Mouse (Mus musculus) stomach, embryonic 16.5 days (tissue): ENCODE data around the gene Trio. TPM values are rescaled to one million over a fixed set of nuclear protein-coding genes. Genes with fewer than 3 reads are reported as not detected.

ENCODE experiments used
- ATAC-seq: fragments of 200-750 bp; cut with Nextera tagmentation; 2 replicates; pipeline ENCODE4 v1.8.0; 2017; ENCODE audit warnings: moderate number of reproducible peaks, moderate TSS enrichment; ENCODE audit not compliant: insufficient read depth, low FRiP score
- H3K27ac ChIP-seq: fragments of 300-500 bp; sonication (generic); 2 replicates; pipeline ENCODE4 v1.5.1; 2014; ENCODE audit warnings: low read length
- H3K27me3 ChIP-seq: fragments of 300-500 bp; sonication (generic); 2 replicates; pipeline ENCODE4 v1.6.1; 2014; ENCODE audit warnings: low read length, control low read depth, mixed read lengths; ENCODE audit not compliant: control insufficient read depth, insufficient read depth
- H3K36me3 ChIP-seq: fragments of 300-500 bp; sonication (generic); 2 replicates; pipeline ENCODE4 v1.6.1; 2014; ENCODE audit warnings: low read length; ENCODE audit not compliant: control insufficient read depth, insufficient read depth
- H3K4me1 ChIP-seq: fragments of 300-500 bp; sonication (generic); 2 replicates; pipeline ENCODE4 v1.6.1; 2014; ENCODE audit warnings: low read length, control low read depth, mixed read lengths; ENCODE audit not compliant: control insufficient read depth, insufficient read depth
- H3K4me2 ChIP-seq: fragments of 300-500 bp; sonication (generic); 2 replicates; pipeline ENCODE4 v1.6.1; 2014; ENCODE audit warnings: low read depth, low read length, mixed read lengths
- H3K4me3 ChIP-seq: fragments of 300-500 bp; sonication (generic); replicated peaks from 2 replicates; pipeline ENCODE4 v1.5.1; 2014; ENCODE audit warnings: mild to moderate bottlenecking, low read length
- H3K9ac ChIP-seq: fragments of 300-500 bp; sonication (generic); 2 replicates; pipeline ENCODE4 v1.6.1; 2014; ENCODE audit warnings: low read length
- H3K9me3 ChIP-seq: fragments of 300-500 bp; sonication (generic); replicated peaks from 2 replicates; pipeline ENCODE4 v1.6.1; 2016; ENCODE audit warnings: low read length, control low read depth; ENCODE audit not compliant: control insufficient read depth
- WGBS: fragments of 180-500 bp; shearing (Covaris S2); extraction: QIAGEN DNeasy Blood & Tissue Kit; methylation state at CpG from one replicate; pipeline ENCODE4 v1.1.7; 2014; 5-methylcytosine and 5-hydroxymethylcytosine counted together
- polyA plus RNA-seq: library from polyadenylated mRNA; unstranded; fragments of >200 nt; fragmentation: Nextera tagmentation; extraction: Ambion mirVana; gene quantifications from 2 replicates; pipeline ENCODE4 v1.2.1, GENCODE M21; 2015

The Trio gene
- polyA plus RNA-seq, 1 experiment from 2014 or later = 22.9 TPM

DNA sequence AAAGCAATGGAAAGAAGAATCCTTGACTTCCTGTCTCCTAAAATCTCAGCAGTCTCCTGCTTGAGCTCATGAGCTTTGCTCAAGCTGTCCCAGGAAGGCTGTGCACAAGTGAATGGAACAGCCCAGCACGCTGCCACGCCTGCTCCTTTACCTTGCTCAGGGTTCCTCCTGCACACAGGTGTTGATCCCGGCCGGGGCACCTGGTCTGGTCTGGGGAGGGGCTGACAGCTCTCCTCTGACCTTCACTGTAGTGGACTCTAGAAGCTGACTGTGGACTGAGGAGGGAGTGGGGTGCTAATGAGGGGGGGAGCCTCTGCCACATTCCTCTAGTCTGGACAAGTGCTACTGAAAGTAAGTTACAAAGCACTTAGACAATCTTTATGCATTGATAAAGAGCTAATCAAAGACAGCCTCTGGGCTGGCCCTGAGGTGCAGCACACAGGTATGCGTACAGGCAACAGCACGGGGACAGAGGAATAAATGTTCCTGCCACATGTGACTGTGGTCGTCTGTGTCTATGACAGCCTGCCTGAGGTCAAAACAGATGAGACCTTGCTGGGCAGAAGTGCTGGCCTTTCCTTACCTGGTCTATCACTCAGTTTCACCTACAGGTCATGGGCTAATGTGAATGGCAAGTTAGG lies 167.3 kb downstream of the Trio start:
- WGBS = 59% methylated on average over 7 of the region's 7 CpGs
- Histone ChIP-seq H3K4me1 (no peaks in the 10 kb centered on the region), H3K4me2 (no peak overlapping the region), H3K4me3 (no peak overlapping the region), H3K36me3 (peaks cover 6% of the 10 kb centered on the region; the same call in 1 of the 2 replicates), H3K27me3 (no peaks in the 10 kb centered on the region), H3K9ac (no peak overlapping the region), H3K27ac (no peak overlapping the region), H3K9me3 (no peaks in the 10 kb centered on the region)
- peak; percentile 42; the same call in 1 of the 2 replicates for ATAC-seq

DNA sequence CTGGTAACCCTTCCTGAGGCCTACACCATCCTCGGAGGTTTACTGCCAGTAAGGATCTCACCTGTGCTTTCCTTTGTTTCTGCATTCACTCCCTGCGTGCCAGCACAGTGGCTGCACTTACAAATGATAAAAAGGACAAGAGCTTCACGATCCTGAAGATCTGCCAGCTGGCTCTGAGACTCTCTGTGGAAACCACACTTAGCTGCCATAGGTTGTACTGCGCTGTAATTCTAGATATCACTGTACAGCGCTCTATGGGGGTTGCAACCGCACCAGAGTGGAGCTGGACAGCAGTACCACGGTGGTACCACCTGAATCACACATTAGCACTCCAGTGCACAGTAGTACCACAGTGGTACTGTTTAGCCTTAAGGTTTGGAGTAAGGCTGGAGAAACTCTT lies 168.4 kb downstream of the Trio start:
- WGBS = 76% methylated on average over 7 of the region's 7 CpGs
- no peak for ATAC-seq
- H3K27me3 ChIP-seq = no peaks in the 10 kb centered on the region

DNA sequence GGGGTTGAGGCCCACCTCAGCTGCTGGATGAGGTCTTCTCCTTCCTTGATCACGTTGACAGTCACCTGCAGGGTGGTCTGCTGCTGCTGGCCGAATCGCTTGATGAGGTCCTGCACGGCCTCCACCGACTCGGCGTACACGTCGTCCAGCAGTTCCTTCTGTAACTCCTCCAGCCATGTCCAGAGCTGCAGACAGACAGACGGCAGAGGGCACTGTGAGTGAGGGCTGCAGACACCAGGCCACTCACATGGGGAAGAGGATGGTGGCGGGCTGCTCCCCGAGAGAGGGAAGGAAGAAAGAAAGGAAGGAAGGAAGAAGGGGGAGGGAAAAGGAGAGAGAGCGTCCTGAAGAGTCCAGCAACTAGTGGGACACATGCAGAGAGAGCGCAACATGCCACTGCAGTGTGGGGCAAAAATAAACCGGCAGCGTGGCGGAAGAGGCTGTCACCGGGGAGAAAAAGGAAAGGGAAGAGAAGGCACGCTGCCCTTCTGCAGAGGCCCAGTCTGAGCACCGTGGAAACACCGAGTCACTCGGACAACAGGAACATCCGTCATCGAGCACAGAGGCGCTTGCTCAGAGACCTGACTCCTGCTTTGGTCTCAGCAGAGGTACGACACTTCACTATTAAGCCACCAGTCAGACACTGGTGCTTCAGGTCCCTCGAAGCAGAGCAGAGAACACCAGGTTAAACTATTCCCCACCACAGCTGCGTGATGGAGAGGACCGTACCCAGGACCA lies 169.4 kb downstream of the Trio start:
- peak overlapping the region; percentile 23; the same call in 1 of the 2 replicates for H3K4me2 ChIP-seq
- H3K27me3 ChIP-seq = no peaks in the 10 kb centered on the region
- no peaks in the 10 kb centered on the region for H3K9me3 ChIP-seq
- no peaks in the 10 kb centered on the region for H3K4me1 ChIP-seq
- 53% methylated on average over 29 of the region's 29 CpGs for WGBS
- no peak for ATAC-seq
- no peak overlapping the region for H3K4me3 ChIP-seq
- no peak overlapping the region for H3K27ac ChIP-seq
- peaks cover 5% of the 10 kb centered on the region; the same call in 1 of the 2 replicates for H3K36me3 ChIP-seq
- H3K9ac ChIP-seq = 0 out of 2 replicates have a peak overlapping the region, but pooled peaks have one; percentile 18

More for the DNA sequence above, 168.4 kb downstream of the Trio start:
- H3K4me3 ChIP-seq = no peak overlapping the region
- no peak overlapping the region for H3K4me2 ChIP-seq
- no peak overlapping the region for H3K27ac ChIP-seq
- H3K36me3 ChIP-seq = peaks cover 6% of the 10 kb centered on the region; the same call in 1 of the 2 replicates
- H3K9me3 ChIP-seq = no peaks in the 10 kb centered on the region
- no peaks in the 10 kb centered on the region for H3K4me1 ChIP-seq
- no peak overlapping the region for H3K9ac ChIP-seq

DNA sequence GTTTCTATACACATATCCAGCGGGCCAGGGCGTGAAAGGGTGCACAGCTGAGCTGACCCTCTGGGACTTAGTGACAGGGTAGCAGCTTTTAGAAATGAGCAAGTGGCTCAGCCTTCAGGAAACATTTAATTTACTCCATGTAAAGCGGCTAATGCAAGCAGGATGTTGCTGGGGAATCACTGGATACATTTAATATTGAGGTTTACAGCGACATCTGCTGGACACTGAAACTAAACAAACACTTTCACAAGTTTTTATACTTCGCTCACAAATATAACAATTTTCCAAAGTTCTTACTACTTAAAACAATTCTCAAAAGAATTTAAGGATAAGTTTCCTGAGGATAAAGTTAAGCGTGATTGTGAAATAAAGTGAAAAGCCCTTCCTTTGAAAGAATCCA lies 174.3 kb downstream of the Trio start:
- Histone ChIP-seq H3K27ac (no peak overlapping the region), H3K4me1 (no peaks in the 10 kb centered on the region), H3K27me3 (no peaks in the 10 kb centered on the region), H3K4me3 (no peak overlapping the region), H3K9me3 (no peaks in the 10 kb centered on the region), H3K36me3 (peaks cover 7% of the 10 kb centered on the region; the same call in 1 of the 2 replicates), H3K4me2 (no peak overlapping the region), H3K9ac (no peak overlapping the region)
- WGBS = 82% methylated on average over 6 of the region's 6 CpGs
- no peak for ATAC-seq

DNA sequence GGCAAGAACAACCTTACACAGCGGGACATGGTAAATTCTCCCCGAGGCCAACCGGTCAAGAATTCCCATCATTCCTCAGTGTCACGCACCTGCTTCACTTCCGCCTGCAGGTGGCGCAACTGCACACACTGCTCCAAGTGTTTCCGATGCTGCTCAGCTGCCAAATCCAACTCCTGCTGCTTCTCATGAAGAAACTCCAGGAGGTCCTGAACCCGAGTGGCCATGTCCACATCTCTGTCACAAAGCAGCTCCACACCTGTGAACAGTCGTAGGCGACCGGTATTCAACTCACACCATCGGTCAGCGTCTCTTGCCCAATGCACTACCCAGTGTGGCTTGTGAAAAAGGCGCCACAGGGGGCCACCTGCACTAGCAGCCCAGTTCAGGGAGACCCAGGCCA lies 174.7 kb downstream of the Trio start:
- Histone ChIP-seq H3K27ac (no peak overlapping the region), H3K9me3 (no peaks in the 10 kb centered on the region), H3K4me1 (no peaks in the 10 kb centered on the region), H3K4me3 (no peak overlapping the region), H3K36me3 (peaks cover 7% of the 10 kb centered on the region; the same call in 1 of the 2 replicates), H3K4me2 (no peak overlapping the region), H3K27me3 (no peaks in the 10 kb centered on the region), H3K9ac (no peak overlapping the region)
- WGBS = 87% methylated on average over 14 of the region's 14 CpGs
- no peak for ATAC-seq

DNA sequence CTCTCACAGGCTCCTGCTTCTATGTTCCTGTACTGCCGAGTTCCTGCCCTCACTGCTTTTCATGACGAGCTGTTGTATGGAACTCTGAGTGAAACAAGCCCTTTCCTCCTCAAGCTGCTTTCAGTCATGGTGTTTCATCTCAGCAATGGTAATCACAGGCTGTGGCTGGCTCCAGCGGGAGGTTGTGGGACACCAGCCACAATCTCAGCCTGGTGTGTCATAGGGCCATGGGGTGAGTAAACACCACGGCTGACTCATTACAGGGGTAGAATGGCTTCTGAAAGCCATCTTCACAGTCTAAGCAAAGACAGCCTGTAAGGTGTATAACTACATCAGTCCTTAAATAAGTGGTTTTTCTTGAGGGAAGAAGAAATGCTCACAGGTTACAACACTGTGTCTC lies 175.7 kb downstream of the Trio start:
- H3K27me3 ChIP-seq = no peaks in the 10 kb centered on the region
- no peaks in the 10 kb centered on the region for H3K9me3 ChIP-seq
- no peak overlapping the region for H3K9ac ChIP-seq
- no peak overlapping the region for H3K4me3 ChIP-seq
- 83% methylated on average over 4 of the region's 4 CpGs for WGBS
- no peak for ATAC-seq
- no peak overlapping the region for H3K4me2 ChIP-seq
- peaks cover 7% of the 10 kb centered on the region; the same call in 1 of the 2 replicates for H3K36me3 ChIP-seq
- H3K4me1 ChIP-seq = no peaks in the 10 kb centered on the region
- no peak overlapping the region for H3K27ac ChIP-seq

DNA sequence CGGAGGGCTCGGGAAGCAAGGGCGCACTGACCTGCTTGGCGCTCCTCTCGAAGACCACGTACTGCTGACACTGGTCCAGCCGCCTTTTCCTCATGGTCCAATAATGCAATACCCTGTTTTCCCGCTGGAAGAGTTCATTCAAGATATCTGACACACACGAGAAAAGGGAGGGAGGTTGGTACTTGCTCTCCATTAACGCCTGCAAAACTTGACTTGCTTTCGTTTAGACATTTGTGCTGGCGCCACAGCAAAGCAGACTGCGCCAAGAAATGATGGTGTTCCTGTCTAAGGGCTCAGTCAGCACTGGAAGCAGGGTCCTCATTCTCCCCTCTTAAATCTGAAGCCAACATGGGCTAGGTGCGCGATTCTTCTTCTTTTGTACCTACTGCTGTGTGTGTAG lies 184.0 kb downstream of the Trio start:
- no peaks in the 10 kb centered on the region for H3K9me3 ChIP-seq
- no peak for ATAC-seq
- no peak overlapping the region for H3K9ac ChIP-seq
- H3K27ac ChIP-seq = no peak overlapping the region
- no peaks in the 10 kb centered on the region for H3K4me1 ChIP-seq
- 93% methylated on average over 15 of the region's 15 CpGs for WGBS
- no peak overlapping the region for H3K4me2 ChIP-seq
- H3K4me3 ChIP-seq = no peak overlapping the region
- H3K27me3 ChIP-seq = no peaks in the 10 kb centered on the region
- peaks cover 14% of the 10 kb centered on the region; the same call in 1 of the 2 replicates for H3K36me3 ChIP-seq

DNA sequence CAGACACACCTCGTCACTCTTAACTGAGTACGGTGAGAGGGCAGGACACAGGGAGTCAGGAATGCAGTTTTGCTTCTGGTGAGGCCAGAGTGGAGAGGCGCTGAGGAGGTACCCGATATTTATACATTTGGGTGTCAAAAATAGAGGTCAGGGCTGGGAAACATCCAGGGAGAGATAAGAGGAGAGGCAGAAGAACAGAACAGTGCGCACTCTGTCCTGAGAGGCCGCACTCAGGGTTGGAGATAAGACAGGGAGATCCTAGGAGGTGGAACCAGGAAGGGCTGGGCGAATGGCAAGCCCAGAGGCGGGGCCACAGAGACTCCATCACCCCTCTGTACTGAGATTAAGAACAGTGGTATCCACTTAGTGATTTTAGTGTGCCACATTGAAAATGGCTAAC lies 185.1 kb downstream of the Trio start:
- H3K9ac ChIP-seq = no peak overlapping the region
- H3K27me3 ChIP-seq = no peaks in the 10 kb centered on the region
- H3K4me3 ChIP-seq = no peak overlapping the region
- no peak overlapping the region for H3K27ac ChIP-seq
- no peaks in the 10 kb centered on the region for H3K4me1 ChIP-seq
- 60% methylated on average over 8 of the region's 8 CpGs for WGBS
- no peaks in the 10 kb centered on the region for H3K9me3 ChIP-seq
- H3K4me2 ChIP-seq = no peak overlapping the region
- H3K36me3 ChIP-seq = peaks cover 14% of the 10 kb centered on the region; the same call in 1 of the 2 replicates
- no peak for ATAC-seq

DNA sequence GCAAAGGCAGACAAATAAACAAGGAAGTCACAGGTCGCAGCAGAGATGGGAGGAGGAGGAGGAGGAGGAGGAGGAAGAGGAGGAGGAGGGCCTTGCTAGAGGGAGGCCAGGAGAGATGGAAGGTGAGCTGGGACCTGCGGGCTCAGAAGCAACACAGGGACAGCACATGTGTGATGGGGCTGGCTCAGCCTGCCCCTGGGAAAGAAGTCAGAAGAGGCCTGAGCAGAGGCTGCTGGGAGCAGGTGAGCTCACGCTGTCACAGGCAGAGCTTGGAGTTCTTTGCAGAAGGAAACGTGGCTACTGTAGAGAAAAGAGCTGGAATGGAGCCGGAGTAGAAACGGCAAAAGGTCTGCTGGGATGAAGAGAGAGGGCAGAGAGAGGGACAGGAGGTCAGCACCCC lies 185.5 kb downstream of the Trio start:
- no peak overlapping the region for H3K4me2 ChIP-seq
- H3K4me1 ChIP-seq = no peaks in the 10 kb centered on the region
- H3K9ac ChIP-seq = no peak overlapping the region
- 49% methylated on average over 6 of the region's 6 CpGs for WGBS
- H3K36me3 ChIP-seq = peaks cover 14% of the 10 kb centered on the region; the same call in 1 of the 2 replicates
- no peak for ATAC-seq
- no peak overlapping the region for H3K27ac ChIP-seq
- no peak overlapping the region for H3K4me3 ChIP-seq
- no peaks in the 10 kb centered on the region for H3K9me3 ChIP-seq
- H3K27me3 ChIP-seq = no peaks in the 10 kb centered on the region
